In the genomic region with DNA sequence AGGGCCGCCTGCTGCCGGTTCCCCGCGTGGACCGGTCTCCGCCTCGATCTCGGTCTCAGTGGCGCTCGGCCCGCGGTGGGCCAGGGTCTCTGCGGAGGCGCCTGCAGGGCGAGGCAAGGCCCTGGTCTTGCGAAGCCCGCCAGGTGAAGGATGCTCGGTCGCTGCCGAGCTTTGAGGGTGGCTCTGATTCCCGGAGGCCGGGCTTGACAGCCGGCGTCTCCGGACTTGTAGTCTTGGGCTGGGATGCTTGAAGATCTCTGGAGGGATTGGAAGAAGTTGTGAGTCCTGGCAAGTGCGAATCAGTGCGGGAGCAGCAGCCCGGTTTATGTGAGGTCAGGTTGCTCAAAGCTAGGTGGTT, we compare ENCODE assay signal across 8 mouse cellular contexts. TPM values are rescaled to one million over a fixed set of nuclear protein-coding genes. Genes with fewer than 3 reads are reported as not detected.
A peak's percentile ranks its signal among the peaks of the same experiment; 100 is the strongest.
DNase-seq lines count a peak whose midpoint lies in the region; ATAC-seq and TF ChIP-seq lines count a peak whose summit lies in the region.

No protein-coding gene starts in this region.

- H3K9me3 ChIP-seq in forebrain, embryonic 15.5 days, result no peaks in the 10 kb centered on the region
- H3K9me3 ChIP-seq in kidney, postnatal 0 days (replicated peaks; ENCODE audit: low read length), result no peaks in the 10 kb centered on the region
- H3K9me3 ChIP-seq in midbrain, embryonic 10.5 days (replicated peaks), result no peaks in the 10 kb centered on the region

- H3K4me3 ChIP-seq in forebrain, embryonic 15.5 days, result peak overlapping the region; percentile 81
- H3K4me3 ChIP-seq in kidney, postnatal 0 days (replicated peaks; ENCODE audit: low read depth, low read length), result peak overlapping the region; percentile 96
- H3K4me3 ChIP-seq in midbrain, embryonic 10.5 days, result peak overlapping the region; percentile 91

- peak overlapping the region; percentile 51 for H3K4me2 ChIP-seq in forebrain, embryonic 15.5 days (replicated peaks)
- H3K4me2 ChIP-seq in kidney, postnatal 0 days (ENCODE audit: low read length), result peak overlapping the region; percentile 86

- peak overlapping the region; percentile 84 for H3K9ac ChIP-seq in forebrain, embryonic 15.5 days (replicated peaks)
- H3K9ac ChIP-seq in kidney, postnatal 0 days (ENCODE audit: low read depth, low read length), result peak overlapping the region; percentile 86

- ATAC-seq in forebrain, embryonic 15.5 days (replicated peaks), result no peak
- no peak for ATAC-seq in kidney, postnatal 0 days (replicated peaks; ENCODE audit: low FRiP score, low read depth)

- TF ChIP-seq CTCF in kidney, postnatal 0 days (IDR thresholded peaks at IDR 0.05; ENCODE audit: low read depth), result no peak

- H3K4me1 ChIP-seq in forebrain, embryonic 15.5 days, result peaks cover 37% of the 10 kb centered on the region
- 0 out of 2 replicates have a peak, but pooled peaks cover 5% of the 10 kb centered on the region for H3K4me1 ChIP-seq in kidney, postnatal 0 days (replicated peaks; ENCODE audit: insufficient read depth, low read length)
- peaks cover 30% of the 10 kb centered on the region for H3K4me1 ChIP-seq in midbrain, embryonic 10.5 days

- WGBS in forebrain, embryonic 15.5 days, result under 1% methylated on average over 28 of the region's 28 CpGs
- under 1% methylated on average over 28 of the region's 28 CpGs for WGBS in kidney, postnatal 0 days
- under 1% methylated on average over 28 of the region's 28 CpGs for WGBS in midbrain, embryonic 10.5 days

- intact Hi-C loops in gastrocnemius, postnatal 14 days (cut with DNase I; ENCODE audit: low total_unique reads), result no loop called here

- H3K27ac ChIP-seq in forebrain, embryonic 15.5 days (replicated peaks), result peak overlapping the region; percentile 84
- peak overlapping the region; percentile 84 for H3K27ac ChIP-seq in kidney, postnatal 0 days
- peak overlapping the region; percentile 90 for H3K27ac ChIP-seq in midbrain, embryonic 10.5 days (replicated peaks)

- DNase-seq in embryo, embryonic 11.5 days (ENCODE audit: low read depth, low spot score), result peak; percentile 20
- no peak for DNase-seq in embryo, embryonic 9.5 days (ENCODE audit: extremely low spot score)
- DNase-seq in thymus, postnatal 10 days (ENCODE audit: low spot score in 2 of 2), result peak; percentile 42 to 47
- DNase-seq in thymus, postnatal 25 days, result no peak
- peak; percentile 40 for DNase-seq in kidney, postnatal 0 days (ENCODE audit: low spot score)
- DNase-seq in midbrain, embryonic 10.5 days (ENCODE audit: low spot score), result no peak
- DNase-seq in gastrocnemius, postnatal 14 days, result no peak

- no peaks in the 10 kb centered on the region for H3K27me3 ChIP-seq in forebrain, embryonic 15.5 days
- H3K27me3 ChIP-seq in kidney, postnatal 0 days (ENCODE audit: insufficient read depth, low read length), result no peaks in the 10 kb centered on the region
- H3K27me3 ChIP-seq in midbrain, embryonic 10.5 days (ENCODE audit: low read depth, poor library complexity, severe bottlenecking), result no peaks in the 10 kb centered on the region

- peaks cover 25% of the 10 kb centered on the region for H3K36me3 ChIP-seq in forebrain, embryonic 15.5 days
- H3K36me3 ChIP-seq in kidney, postnatal 0 days (ENCODE audit: insufficient read depth, low read length), result peaks cover 3% of the 10 kb centered on the region; the same call in 1 of the 2 replicates
- peaks cover 39% of the 10 kb centered on the region for H3K36me3 ChIP-seq in midbrain, embryonic 10.5 days

RNA-seq across cellular contexts. Expression of gene Naa35, which starts 0.6 kb away (rescaled TPM):
- polyA plus RNA-seq in forebrain, embryonic 15.5 days (2015; fragmentation: Nextera tagmentation; extraction: Ambion mirVana), result 157 and 161 TPM in 2 replicates
- 87.2 and 91.9 TPM in 2 replicates for polyA plus RNA-seq in kidney, postnatal 0 days (2015; fragmentation: Nextera tagmentation; extraction: Ambion mirVana)
- 109 and 110 TPM in 2 replicates for polyA plus RNA-seq in midbrain, embryonic 10.5 days (2016; fragmentation: Nextera tagmentation; extraction: Ambion mirVana)
- total RNA-seq in gastrocnemius, postnatal 14 days (2021), result 10 to 100 TPM; 25.2 to 26.4 TPM

RNA-seq across cellular contexts. Expression of gene Agtpbp1, which starts 0.6 kb away (rescaled TPM):
- polyA plus RNA-seq in forebrain, embryonic 15.5 days (2015; fragmentation: Nextera tagmentation; extraction: Ambion mirVana), result 50.8 and 52.3 TPM in 2 replicates
- polyA plus RNA-seq in kidney, postnatal 0 days (2015; fragmentation: Nextera tagmentation; extraction: Ambion mirVana), result 10.1 and 13.9 TPM in 2 replicates
- 11.3 and 17.3 TPM in 2 replicates for polyA plus RNA-seq in midbrain, embryonic 10.5 days (2016; fragmentation: Nextera tagmentation; extraction: Ambion mirVana)
- total RNA-seq in gastrocnemius, postnatal 14 days (2021), result 10 to 100 TPM; 37.4 to 38.7 TPM

Comparison
In these comparisons a context has a peak if more than half of its experiments do, and no peak if none do; other contexts are left out.
1. DNase-seq: peak in embryo, embryonic 11.5 days (single experiment), thymus, postnatal 10 days (2 of 2) and kidney, postnatal 0 days (single experiment); none in embryo, embryonic 9.5 days (single experiment), thymus, postnatal 25 days (single experiment), midbrain, embryonic 10.5 days (single experiment) and gastrocnemius, postnatal 14 days (single experiment).
2. Peak in every context shown above with its lines, with median percentiles within 50 percentile points of each other: H3K27ac ChIP-seq and H3K4me3 ChIP-seq.